Comparison of ENCODE assay signal across 13 mouse cellular contexts in genomic region chr6:99335174-99335830, GRCm38 (mm10).
DNase-seq lines count a peak whose midpoint lies in the region; ATAC-seq and TF ChIP-seq lines count a peak whose summit lies in the region.
"Had no signal": no experiment of that assay in that cellular context is flagged by ENCODE, and none has a peak within 500 bp of the region (broad histone marks: within the 10 kb centered on the region; RNA-seq: fewer than 3 reads in every experiment).

No protein-coding gene starts in this region.

- ATAC-seq in neural tube, embryonic 13.5 days (ENCODE audit: low read depth): no peak
- no peak for ATAC-seq in neural tube, embryonic 15.5 days (ENCODE audit: low FRiP score)
- ATAC-seq: hindbrain, postnatal 0 days; midbrain, embryonic 16.5 days had no signal

- peaks cover 7% of the 10 kb centered on the region; the same call in 1 of the 2 replicates for H3K27me3 ChIP-seq in neural tube, embryonic 13.5 days
- no peaks in the 10 kb centered on the region for H3K27me3 ChIP-seq in neural tube, embryonic 15.5 days (replicated peaks)
- no peaks in the 10 kb centered on the region for H3K27me3 ChIP-seq in splenic B cell, adult 2 months (ENCODE audit: control insufficient read depth, insufficient read depth, low read length, poor library complexity, severe bottlenecking)

- no peaks in the 10 kb centered on the region for H3K9me3 ChIP-seq in neural tube, embryonic 13.5 days
- no peaks in the 10 kb centered on the region for H3K9me3 ChIP-seq in neural tube, embryonic 15.5 days (replicated peaks)

- H3K36me3 ChIP-seq in neural tube, embryonic 13.5 days: no peaks in the 10 kb centered on the region
- no peaks in the 10 kb centered on the region for H3K36me3 ChIP-seq in neural tube, embryonic 15.5 days
- H3K36me3 ChIP-seq in splenic B cell, adult 2 months (ENCODE audit: control insufficient read depth, insufficient read depth, low read length, poor library complexity, severe bottlenecking): 0 out of 2 replicates have a peak, but pooled peaks cover 2% of the 10 kb centered on the region

- H3K27ac ChIP-seq in neural tube, embryonic 13.5 days (replicated peaks): no peak overlapping the region
- no peak overlapping the region for H3K27ac ChIP-seq in neural tube, embryonic 15.5 days (replicated peaks)
- H3K27ac ChIP-seq in layer of hippocampus, adult 2 months: no peak overlapping the region
- H3K27ac ChIP-seq: hindbrain, postnatal 0 days; left cerebral cortex, adult 2 months; liver, embryonic 14.5 days had no signal

- no peak overlapping the region for H3K9ac ChIP-seq in neural tube, embryonic 13.5 days
- no peak overlapping the region for H3K9ac ChIP-seq in neural tube, embryonic 15.5 days (replicated peaks)
- H3K9ac ChIP-seq: liver, embryonic 14.5 days had no signal

- H3K4me2 ChIP-seq in neural tube, embryonic 13.5 days: peak overlapping the region; percentile 2; the same call in 1 of the 2 replicates
- H3K4me2 ChIP-seq in neural tube, embryonic 15.5 days: no peak overlapping the region

- peaks cover 38% of the 10 kb centered on the region for H3K4me1 ChIP-seq in neural tube, embryonic 13.5 days (replicated peaks)
- peaks cover 22% of the 10 kb centered on the region; the same call in 1 of the 2 replicates for H3K4me1 ChIP-seq in neural tube, embryonic 15.5 days

- 38% methylated on average over 13 of the region's 13 CpGs for WGBS in neural tube, embryonic 13.5 days
- WGBS in neural tube, embryonic 15.5 days: 26% methylated on average over 13 of the region's 13 CpGs

- DNase-seq in adrenal gland, postnatal 25 days: peak; percentile 3
- no peak for DNase-seq in adrenal gland, postnatal 4 days (ENCODE audit: low spot score in 2 of 2)
- peak; percentile 46 for DNase-seq in kidney, postnatal 10 days
- peak; percentile 61 for DNase-seq in splenic B cell, adult 2 months (ENCODE audit: low read depth, low spot score)
- DNase-seq in frontal cortex, postnatal 36 days (ENCODE audit: low spot score in 2 of 2): no peak
- DNase-seq in layer of hippocampus, adult 2 months (ENCODE audit: low spot score in 2 of 2): no peak
- DNase-seq: cerebellum, postnatal 25 days had no signal

- H3K4me3 ChIP-seq in neural tube, embryonic 13.5 days: no peak overlapping the region
- no peak overlapping the region for H3K4me3 ChIP-seq in neural tube, embryonic 15.5 days (replicated peaks)
- no peak overlapping the region for H3K4me3 ChIP-seq in layer of hippocampus, adult 2 months
- H3K4me3 ChIP-seq: left cerebral cortex, adult 2 months had no signal

- TF ChIP-seq CTCF in layer of hippocampus, adult 2 months (conservative IDR thresholded peaks at IDR 0.05): no peak

Comparison
In these comparisons a context has a peak if more than half of its experiments do, and no peak if none do; other contexts are left out.
1. DNase-seq: peak in adrenal gland, postnatal 25 days (single experiment), kidney, postnatal 10 days (single experiment) and splenic B cell, adult 2 months (single experiment); none in adrenal gland, postnatal 4 days (0 of 2), frontal cortex, postnatal 36 days (0 of 2) and layer of hippocampus, adult 2 months (0 of 2).